Mouse (Mus musculus) hindbrain, embryonic 13.5 days (tissue): Measurements from ENCODE around the gene Lamtor4. TPM values are rescaled to one million over a fixed set of nuclear protein-coding genes. Genes with fewer than 3 reads are reported as not detected.

Experiments used
- ATAC-seq: fragments of 200-750 bp; cut with Nextera tagmentation; 2 replicates; pipeline ENCODE4 v1.8.0; 2017; ENCODE audit warnings: moderate TSS enrichment; ENCODE audit not compliant: low FRiP score
- H3K27ac ChIP-seq: fragments of 300-500 bp; sonication (generic); 2 replicates; pipeline ENCODE4 v1.5.1; 2015; ENCODE audit warnings: inconsistent platforms, mild to moderate bottlenecking, moderate library complexity
- H3K27me3 ChIP-seq: fragments of 300-500 bp; sonication (generic); 2 replicates; pipeline ENCODE4 v1.6.1; 2015; ENCODE audit warnings: mild to moderate bottlenecking, inconsistent platforms
- H3K36me3 ChIP-seq: fragments of 300-500 bp; sonication (generic); 2 replicates; pipeline ENCODE4 v1.6.1; 2015; ENCODE audit warnings: mild to moderate bottlenecking, inconsistent platforms
- H3K4me1 ChIP-seq: fragments of 300-500 bp; sonication (generic); replicated peaks from 2 replicates; pipeline ENCODE4 v1.6.1; 2015; ENCODE audit warnings: inconsistent platforms
- H3K4me2 ChIP-seq: fragments of 300-500 bp; sonication (generic); 2 replicates; pipeline ENCODE4 v1.6.1; 2015; ENCODE audit warnings: inconsistent platforms, mild to moderate bottlenecking, moderate library complexity
- H3K4me3 ChIP-seq: fragments of 300-500 bp; sonication (generic); 2 replicates; pipeline ENCODE4 v1.5.1; 2015; ENCODE audit warnings: mild to moderate bottlenecking, inconsistent platforms
- H3K9ac ChIP-seq: fragments of 300-500 bp; sonication (generic); 2 replicates; pipeline ENCODE4 v1.6.1; 2015; ENCODE audit warnings: mild to moderate bottlenecking, inconsistent platforms
- H3K9me3 ChIP-seq: fragments of 300-500 bp; sonication (generic); 2 replicates; pipeline ENCODE4 v1.6.1; 2016; ENCODE audit warnings: inconsistent platforms
- WGBS: fragments of 180-500 bp; shearing (Covaris S2); methylation state at CpG from one replicate; pipeline ENCODE4 v1.1.7; 2015; 5-methylcytosine and 5-hydroxymethylcytosine counted together
- polyA plus RNA-seq: library from polyadenylated mRNA; unstranded; fragments of >200 nt; fragmentation: Nextera tagmentation; extraction: Ambion mirVana; gene quantifications from 2 replicates; pipeline ENCODE4 v1.2.1, GENCODE M21; 2015

Gene Lamtor4
- polyA plus RNA-seq, 1 experiment from 2014 or later: 95.8 TPM

DNA sequence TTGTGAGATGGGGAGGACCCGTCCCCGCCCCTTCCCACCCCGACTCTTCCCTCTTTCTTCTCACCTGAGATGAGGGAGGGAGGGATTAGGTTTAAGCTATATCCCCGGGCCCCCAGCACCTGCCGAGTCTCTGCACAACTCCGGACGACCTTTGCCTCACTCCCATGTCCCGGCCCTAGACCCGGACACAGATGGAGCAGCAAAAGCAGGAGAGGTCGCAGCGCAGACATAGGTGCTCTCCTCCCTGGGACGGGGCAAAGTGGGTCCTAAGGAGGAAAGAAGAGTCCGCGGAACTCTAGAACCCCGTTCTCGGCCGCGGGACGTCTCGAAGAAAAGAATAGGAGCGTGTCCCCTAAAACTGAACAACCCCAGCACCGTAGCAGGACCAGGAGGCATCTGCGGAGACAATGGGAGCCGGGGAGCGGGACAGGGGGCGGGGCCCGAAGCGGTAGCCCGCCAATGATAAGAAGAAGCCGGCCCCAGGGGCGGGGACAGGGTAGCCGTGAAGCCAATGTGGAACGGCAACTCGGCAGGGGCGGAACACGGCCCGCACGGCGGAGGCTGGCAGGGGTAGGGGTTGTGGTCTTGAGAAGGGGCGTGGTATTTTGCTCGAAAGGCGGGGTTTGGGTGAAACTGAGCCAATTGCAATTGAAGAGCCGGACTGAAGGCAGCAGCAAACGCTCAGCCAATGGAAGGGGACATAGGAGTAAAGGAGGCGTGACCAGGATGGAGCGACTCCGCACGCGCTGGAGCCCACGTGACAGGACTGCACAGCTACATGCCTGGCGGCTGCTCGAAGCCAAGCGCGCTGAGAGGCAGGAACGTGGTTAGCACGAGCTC is 24.5 kb downstream of the Lamtor4 start, which contains the start of the genes Gm43720, Gpc2 and Stag3:
Gm43720 (minus strand) TSS at position 374 of the 840 bp plus-strand sequence.
Gpc2 (minus strand) TSS at position 421 of the 840 bp plus-strand sequence.
Stag3 (plus strand) TSS at position 656 of the 840 bp plus-strand sequence.
- no peaks in the 10 kb centered on the region; the same call in 1 of the 2 replicates for H3K9me3 ChIP-seq

DNA sequence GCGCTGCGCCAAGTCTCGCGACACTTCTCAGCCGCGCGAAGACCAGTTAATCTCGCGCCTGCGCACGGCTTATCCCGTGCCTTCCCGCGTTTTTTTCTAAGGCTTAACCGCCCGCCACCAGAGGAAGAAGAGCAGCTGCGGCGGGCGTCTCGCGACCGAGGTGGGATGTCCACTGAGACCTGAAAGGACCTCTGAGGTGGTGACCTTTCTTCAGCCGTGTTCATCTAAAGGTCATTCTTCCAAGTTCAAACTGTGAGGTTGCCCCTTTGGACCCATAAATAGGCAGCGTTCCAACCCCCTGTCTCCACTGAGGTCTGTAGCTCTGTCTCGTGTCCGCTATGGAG is 25.1 kb downstream of the Lamtor4 start:
- no peaks in the 10 kb centered on the region; the same call in 1 of the 2 replicates for H3K9me3 ChIP-seq
- no peak overlapping the region for H3K9ac ChIP-seq
- 0 out of 2 replicates have a peak, but pooled peaks cover 12% of the 10 kb centered on the region for H3K27me3 ChIP-seq
- WGBS: 22% methylated on average over 26 of the region's 26 CpGs
- H3K4me1 ChIP-seq: peaks cover 38% of the 10 kb centered on the region
- peaks cover 28% of the 10 kb centered on the region for H3K36me3 ChIP-seq
- peak overlapping the region; percentile 52; the same call in 1 of the 2 replicates for H3K27ac ChIP-seq
- H3K4me3 ChIP-seq: peak overlapping the region; percentile 82
- ATAC-seq: no peak
- H3K4me2 ChIP-seq: peak overlapping the region; percentile 82

More for the DNA sequence above, 24.5 kb downstream of the Lamtor4 start, which contains the start of the genes Gm43720, Gpc2 and Stag3:
- peak; percentile 99 for ATAC-seq
- Histone ChIP-seq H3K27me3 (0 out of 2 replicates have a peak, but pooled peaks cover 12% of the 10 kb centered on the region), H3K27ac (peak within 1 kb of the TSS; percentile 90), H3K4me3 (peak within 1 kb of the TSS; percentile 82), H3K4me2 (peak within 1 kb of the TSS; percentile 82), H3K36me3 (peaks cover 33% of the 10 kb centered on the region), H3K4me1 (peaks cover 44% of the 10 kb centered on the region), H3K9ac (peak within 1 kb of the TSS; percentile 95)
- under 1% methylated on average over 55 of the region's 56 CpGs for whole genome bisulfite sequencing

DNA sequence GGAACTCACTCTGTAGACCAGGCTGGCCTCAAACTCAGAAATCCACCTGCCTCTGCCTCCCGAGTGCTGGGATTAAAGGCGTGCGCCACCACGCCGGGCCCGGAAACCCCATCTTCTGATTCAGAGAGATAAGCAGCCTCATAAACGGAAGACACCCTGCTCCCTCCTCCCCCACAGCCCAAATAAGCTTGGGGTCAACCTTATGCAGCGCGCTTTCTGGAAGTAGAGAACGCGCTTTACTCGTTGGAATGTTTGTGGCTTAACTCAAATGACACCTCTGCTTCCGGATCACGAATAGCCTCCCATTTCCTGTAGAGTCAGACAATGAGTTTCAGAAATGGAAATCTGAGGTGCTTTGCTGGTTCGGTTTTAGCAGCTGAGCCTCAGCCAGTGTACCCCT is 25.5 kb downstream of the Lamtor4 start:
- H3K27me3 ChIP-seq: 0 out of 2 replicates have a peak, but pooled peaks cover 12% of the 10 kb centered on the region
- no peak overlapping the region for H3K4me3 ChIP-seq
- H3K27ac ChIP-seq: no peak overlapping the region
- peaks cover 33% of the 10 kb centered on the region for H3K4me1 ChIP-seq
- H3K36me3 ChIP-seq: peaks cover 23% of the 10 kb centered on the region
- H3K9ac ChIP-seq: no peak overlapping the region
- 93% methylated on average over 15 of the region's 15 CpGs for WGBS
- no peaks in the 10 kb centered on the region; the same call in 1 of the 2 replicates for H3K9me3 ChIP-seq
- ATAC-seq: no peak
- H3K4me2 ChIP-seq: peak overlapping the region; percentile 82; the same call in 1 of the 2 replicates

- H3K4me1 ChIP-seq: peaks cover 24% of the 10 kb centered on the region
- H3K27me3 ChIP-seq: 0 out of 2 replicates have a peak, but pooled peaks cover 12% of the 10 kb centered on the region
- H3K9ac ChIP-seq: no peak overlapping the region
- no peak overlapping the region for H3K27ac ChIP-seq
- H3K4me3 ChIP-seq: no peak overlapping the region
- H3K36me3 ChIP-seq: peaks cover 15% of the 10 kb centered on the region
- no peak for ATAC-seq
- H3K9me3 ChIP-seq: no peaks in the 10 kb centered on the region; the same call in 1 of the 2 replicates
- WGBS: 87% methylated on average over 2 of the region's 2 CpGs
- H3K4me2 ChIP-seq: no peak overlapping the region
Observed at GRCm38 (mm10) chr5:138281798-138282197, 26.5 kb downstream of the Lamtor4 start.

DNA sequence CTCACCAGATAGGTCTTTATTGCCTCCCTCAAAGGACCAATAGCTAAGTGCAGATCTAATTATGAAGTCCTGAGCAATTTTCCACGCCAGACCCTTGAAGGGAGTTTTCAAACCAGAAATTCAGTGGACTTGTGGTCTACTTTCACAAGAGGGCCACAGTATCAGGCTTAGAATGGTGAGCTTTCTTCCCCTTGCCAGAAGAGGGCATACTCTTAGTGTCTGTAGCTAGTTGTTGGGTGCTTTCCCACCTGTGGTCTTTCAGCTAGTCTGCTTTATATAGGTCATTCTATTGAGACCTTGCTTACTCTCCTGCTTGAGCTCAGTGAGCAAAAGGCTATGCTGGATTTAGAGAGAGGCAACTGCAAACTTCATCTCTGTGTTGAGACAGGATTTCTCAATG is 28.3 kb downstream of the Lamtor4 start:
- Histone ChIP-seq H3K4me1 (peaks cover 6% of the 10 kb centered on the region), H3K4me3 (no peak overlapping the region), H3K9ac (no peak overlapping the region), H3K9me3 (no peaks in the 10 kb centered on the region; the same call in 1 of the 2 replicates), H3K27me3 (0 out of 2 replicates have a peak, but pooled peaks cover 12% of the 10 kb centered on the region), H3K27ac (no peak overlapping the region), H3K36me3 (no peaks in the 10 kb centered on the region), H3K4me2 (no peak overlapping the region)
- 45% methylated on average over 1 of the region's 1 CpGs for WGBS
- ATAC-seq: no peak

DNA sequence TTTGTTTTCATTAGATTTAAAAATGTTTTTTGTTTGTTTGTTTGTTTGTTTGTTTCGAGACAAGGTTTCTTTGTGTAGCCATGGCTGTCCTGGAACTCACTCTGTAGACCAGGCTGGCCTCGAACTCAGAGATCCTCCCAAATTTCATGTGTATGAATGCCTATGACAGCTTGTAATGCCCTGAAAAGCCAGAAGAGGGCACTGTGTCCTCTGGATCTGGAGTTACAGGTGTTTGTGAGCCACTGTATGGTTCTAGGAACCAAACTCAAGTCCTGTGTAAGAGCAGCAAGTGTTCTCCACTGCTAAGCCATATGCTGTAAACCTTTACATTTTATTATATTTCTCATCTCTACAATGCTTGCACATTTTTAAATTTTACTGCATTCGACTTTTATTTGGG is 32.6 kb downstream of the Lamtor4 start:
- Histone ChIP-seq H3K9ac (no peak overlapping the region), H3K4me1 (no peaks in the 10 kb centered on the region), H3K27ac (no peak overlapping the region), H3K36me3 (no peaks in the 10 kb centered on the region), H3K9me3 (no peaks in the 10 kb centered on the region), H3K27me3 (no peaks in the 10 kb centered on the region), H3K4me3 (no peak overlapping the region), H3K4me2 (no peak overlapping the region)
- 77% methylated on average over 3 of the region's 3 CpGs for WGBS
- no peak for ATAC-seq

- Histone ChIP-seq H3K9ac (no peak overlapping the region), H3K9me3 (no peaks in the 10 kb centered on the region), H3K4me1 (no peaks in the 10 kb centered on the region), H3K4me3 (no peak overlapping the region), H3K4me2 (no peak overlapping the region), H3K36me3 (no peaks in the 10 kb centered on the region), H3K27ac (no peak overlapping the region), H3K27me3 (no peaks in the 10 kb centered on the region)
- WGBS: 84% methylated on average over 1 of the region's 1 CpGs
- no peak for ATAC-seq
Observed at GRCm38 (mm10) chr5:138291638-138292037, 36.4 kb downstream of the Lamtor4 start.

DNA sequence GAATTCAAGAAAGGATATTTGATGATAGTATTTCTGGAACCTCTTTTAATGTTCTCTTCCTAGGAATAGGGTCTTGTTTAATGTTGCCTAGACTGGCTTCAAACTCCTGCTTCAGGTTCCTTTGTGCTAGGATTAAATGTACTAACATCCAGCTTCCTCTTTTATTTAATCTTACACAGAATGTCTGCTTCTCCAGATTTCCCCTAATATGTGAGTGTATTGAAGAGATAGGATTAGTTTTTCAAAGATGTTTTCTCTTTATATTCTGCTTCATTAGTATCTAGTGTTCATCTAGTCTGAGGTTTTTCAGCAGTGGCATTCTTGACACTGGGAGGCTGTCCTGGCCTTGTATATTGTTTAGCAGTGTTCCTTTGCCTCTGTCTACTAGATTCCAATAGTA is 38.9 kb downstream of the Lamtor4 start:
- H3K4me2 ChIP-seq: no peak overlapping the region
- H3K4me3 ChIP-seq: no peak overlapping the region
- H3K27me3 ChIP-seq: no peaks in the 10 kb centered on the region
- no peaks in the 10 kb centered on the region for H3K4me1 ChIP-seq
- H3K36me3 ChIP-seq: peaks cover 5% of the 10 kb centered on the region; the same call in 1 of the 2 replicates
- no peak overlapping the region for H3K9ac ChIP-seq
- no peaks in the 10 kb centered on the region for H3K9me3 ChIP-seq
- no peak overlapping the region for H3K27ac ChIP-seq
- no peak for ATAC-seq

DNA sequence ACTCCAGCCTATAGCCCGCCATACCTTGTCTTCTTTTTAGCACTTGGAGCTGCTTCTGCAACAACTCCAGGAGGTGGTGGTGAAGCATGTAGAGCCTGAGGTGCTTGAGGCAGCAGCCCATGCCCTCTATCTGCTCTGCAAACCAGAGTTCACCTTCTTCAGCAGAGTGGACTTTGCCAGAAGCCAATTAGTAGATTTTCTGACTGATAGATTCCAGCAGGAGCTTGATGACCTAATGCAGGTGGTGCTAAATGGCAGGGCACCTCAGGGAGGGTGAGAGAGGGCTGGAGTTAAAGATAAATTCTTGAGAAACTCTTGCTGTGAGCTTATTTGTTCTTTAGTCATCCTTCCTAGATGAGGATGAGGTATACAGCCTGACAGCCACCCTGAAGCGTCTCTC is 44.3 kb downstream of the Lamtor4 start:
- H3K27me3 ChIP-seq: no peaks in the 10 kb centered on the region
- H3K27ac ChIP-seq: no peak overlapping the region
- no peaks in the 10 kb centered on the region for H3K9me3 ChIP-seq
- no peak for ATAC-seq
- H3K4me1 ChIP-seq: no peaks in the 10 kb centered on the region
- peaks cover 10% of the 10 kb centered on the region; the same call in 1 of the 2 replicates for H3K36me3 ChIP-seq
- H3K9ac ChIP-seq: no peak overlapping the region
- no peak overlapping the region for H3K4me2 ChIP-seq
- no peak overlapping the region for H3K4me3 ChIP-seq
- 88% methylated on average over 2 of the region's 2 CpGs for WGBS

Other genes with a start within 250 kb of the Lamtor4 start
- gene Smok3a, start 234.2 kb upstream of the Lamtor4 start, polyA plus RNA-seq: not detected in 2 replicates
- gene Smok3b, start 234.1 kb upstream of the Lamtor4 start, polyA plus RNA-seq: not detected in 2 replicates
- not detected in 2 replicates for gene Smok3c, start 202.3 kb upstream of the Lamtor4 start, polyA plus RNA-seq
- 27.1 and 27.2 TPM in 2 replicates for gene Zkscan1, start 170.4 kb upstream of the Lamtor4 start, polyA plus RNA-seq
- 102 and 113 TPM in 2 replicates for gene Zscan21, start 138.6 kb upstream of the Lamtor4 start, polyA plus RNA-seq
- 38.9 and 40.5 TPM in 2 replicates for gene Zfp113, start 99.7 kb upstream of the Lamtor4 start, polyA plus RNA-seq
- gene Cops6, start 94.4 kb upstream of the Lamtor4 start, polyA plus RNA-seq: 308 and 322 TPM in 2 replicates
- 24.3 and 26.5 TPM in 2 replicates for gene Ap4m1, start 83.5 kb upstream of the Lamtor4 start, polyA plus RNA-seq
- gene Mcm7, start 83.1 kb upstream of the Lamtor4 start, polyA plus RNA-seq: 109 and 111 TPM in 2 replicates
- 85.4 and 90.9 TPM in 2 replicates for gene Taf6, start 68.0 kb upstream of the Lamtor4 start, polyA plus RNA-seq
- 33.0 and 37.4 TPM in 2 replicates for gene Cnpy4, start 68.0 kb upstream of the Lamtor4 start, polyA plus RNA-seq
- 13.5 and 14.6 TPM in 2 replicates for gene Mblac1, start 61.2 kb upstream of the Lamtor4 start, polyA plus RNA-seq
- not detected in 2 replicates for gene Nxpe5, start 29.6 kb upstream of the Lamtor4 start, polyA plus RNA-seq
- 14.2 and 15.5 TPM in 2 replicates for gene BC037034, start 8.6 kb downstream of the Lamtor4 start, polyA plus RNA-seq
- 3.3 and 4.2 TPM in 2 replicates for gene Gal3st4, start 17.4 kb downstream of the Lamtor4 start, polyA plus RNA-seq
- 0.09 and 0.10 TPM in 2 replicates for gene Gm43720, start 24.5 kb downstream of the Lamtor4 start, polyA plus RNA-seq
- 212 and 224 TPM in 2 replicates for gene Gpc2, start 24.5 kb downstream of the Lamtor4 start, polyA plus RNA-seq
- 5.8 and 6.0 TPM in 2 replicates for gene Stag3, start 24.8 kb downstream of the Lamtor4 start, polyA plus RNA-seq
- gene Pvrig, start 86.5 kb downstream of the Lamtor4 start, polyA plus RNA-seq: not detected in 2 replicates
- 70.2 and 75.4 TPM in 2 replicates for gene Zfp157, start 186.0 kb downstream of the Lamtor4 start, polyA plus RNA-seq